Mouse (Mus musculus): ENCODE results near the gene Sparc. TPM values are rescaled to one million over a fixed set of nuclear protein-coding genes. Genes with fewer than 3 reads are reported as not detected.

The Sparc gene
- 1,110 and 1,283 TPM in 2 replicates for polyA plus RNA-seq (2015; fragmentation: Nextera tagmentation; extraction: Ambion mirVana)

DNA sequence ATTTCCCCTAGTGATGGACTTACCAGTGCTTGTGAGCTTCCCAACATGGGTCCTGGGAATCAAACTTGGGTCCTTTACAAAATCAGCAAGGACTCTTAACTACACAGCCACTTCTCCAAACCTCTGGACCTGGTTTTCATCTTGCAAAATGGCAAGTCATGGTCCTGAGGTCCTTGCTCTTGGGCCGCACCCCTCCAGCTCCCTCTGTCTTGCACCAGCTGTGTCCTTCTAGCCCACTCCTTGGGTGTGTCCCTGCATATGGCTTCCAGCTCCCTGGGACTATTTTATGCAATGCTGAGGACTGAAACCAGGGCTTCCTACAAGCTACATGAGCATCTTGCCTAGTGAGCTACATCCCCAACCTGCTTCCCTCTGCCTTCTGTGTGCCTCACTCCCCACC is at the start of gene Sparc:
TSS of gene Sparc (minus strand) at position 206 of the 400 bp plus-strand sequence.

GRCm38 (mm10) chr11:55469048-55469843 is 46.3 kb upstream of the Sparc start, which contains the start of gene G3bp1:
Gene G3bp1, plus strand, starts transcription at chr11:55469685.

DNA sequence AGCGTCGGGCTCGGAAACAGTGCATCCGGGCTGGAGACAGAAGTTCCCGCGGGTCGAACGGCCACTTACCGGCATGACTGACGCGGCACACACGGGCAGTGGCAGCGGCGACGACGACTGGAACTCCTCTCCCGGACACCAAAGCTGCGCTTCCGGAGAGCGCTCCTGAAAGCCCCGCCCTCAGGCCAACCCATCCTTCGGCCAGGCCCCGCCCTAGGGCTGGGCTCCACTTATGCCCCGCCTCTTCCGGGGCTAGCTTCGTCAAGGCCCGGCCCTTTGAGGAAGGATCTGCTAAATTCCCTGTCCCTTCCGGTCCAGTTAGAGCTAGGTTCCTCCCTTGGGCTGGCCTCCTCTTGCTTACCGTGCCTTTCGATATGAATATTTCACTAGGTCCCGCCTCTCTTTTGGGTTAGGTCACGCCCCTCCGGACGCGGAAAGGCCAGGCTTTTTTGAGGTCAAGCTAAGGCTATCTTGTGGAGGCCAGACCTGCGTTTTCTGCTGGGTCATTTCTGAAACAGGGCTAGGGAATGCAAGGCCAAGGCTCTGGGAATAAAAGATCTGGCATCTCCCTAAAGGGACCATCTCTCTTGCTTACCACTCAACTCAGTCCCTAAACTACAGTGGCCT is 38.1 kb upstream of the Sparc start, which contains the start of gene Atox1:
TSS of gene Atox1 (minus strand) at position 221 of the 627 bp plus-strand sequence.

Other genes starting within 250 kb of the Sparc start
- 1.2 and 1.7 TPM in 2 replicates for gene Slc36a2, start 238.1 kb downstream of the Sparc start, polyA plus RNA-seq (2015; fragmentation: Nextera tagmentation; extraction: Ambion mirVana)
- gene Slc36a1, start 218.8 kb downstream of the Sparc start, polyA plus RNA-seq (2015; fragmentation: Nextera tagmentation; extraction: Ambion mirVana): 3.8 and 4.2 TPM in 2 replicates
- gene Fat2, start 86.6 kb downstream of the Sparc start, polyA plus RNA-seq (2015; fragmentation: Nextera tagmentation; extraction: Ambion mirVana): 0.06 TPM in 2 replicates
- gene Atox1, start 38.1 kb upstream of the Sparc start, polyA plus RNA-seq (2015; fragmentation: Nextera tagmentation; extraction: Ambion mirVana): 321 and 347 TPM in 2 replicates
- 61.5 and 64.3 TPM in 2 replicates for gene G3bp1, start 46.5 kb upstream of the Sparc start, polyA plus RNA-seq (2015; fragmentation: Nextera tagmentation; extraction: Ambion mirVana)
- 6.2 and 6.3 TPM in 2 replicates for gene Glra1, start 185.0 kb upstream of the Sparc start, polyA plus RNA-seq (2015; fragmentation: Nextera tagmentation; extraction: Ambion mirVana)